Mouse (Mus musculus): ENCODE measurements around the gene Fras1. TPM values are rescaled to one million over a fixed set of nuclear protein-coding genes. Genes with fewer than 3 reads are reported as not detected.

Gene Fras1
- polyA plus RNA-seq, 1 experiment from 2014 or later, result 3.2 TPM

GRCm38 (mm10) chr5:96447460-96447859 is 73.7 kb downstream of the Fras1 start:
- H3K4me2 ChIP-seq (replicated peaks; ENCODE audit: low read depth), result no peak overlapping the region
- no peak overlapping the region for H3K27ac ChIP-seq (ENCODE audit: low read depth, low read length)
- no peaks in the 10 kb centered on the region; the same call in 1 of the 2 replicates for H3K4me1 ChIP-seq (replicated peaks; ENCODE audit: control insufficient read depth, insufficient read depth, low read length)
- no peaks in the 10 kb centered on the region for H3K9me3 ChIP-seq (ENCODE audit: control insufficient read depth)
- no peaks in the 10 kb centered on the region for H3K36me3 ChIP-seq (ENCODE audit: control insufficient read depth, insufficient read depth)
- ATAC-seq, result no peak
- no peaks in the 10 kb centered on the region for H3K27me3 ChIP-seq (replicated peaks; ENCODE audit: control insufficient read depth, insufficient read depth, low read length)
- TF ChIP-seq CTCF (IDR thresholded peaks at IDR 0.05; ENCODE audit: low read depth), result no peak
- WGBS, result 76% methylated on average over 7 of the region's 7 CpGs
- H3K9ac ChIP-seq (ENCODE audit: low read depth, low read length), result no peak overlapping the region
- no peak overlapping the region for H3K4me3 ChIP-seq (ENCODE audit: low read depth, low read length)

GRCm38 (mm10) chr5:96452027-96452426 is 78.3 kb downstream of the Fras1 start:
- H3K27ac ChIP-seq (ENCODE audit: low read depth, low read length), result no peak overlapping the region
- 14% methylated on average over 1 of the region's 1 CpGs for WGBS

GRCm38 (mm10) chr5:96453386-96453785 is 79.6 kb downstream of the Fras1 start:
- H3K4me2 ChIP-seq (replicated peaks; ENCODE audit: low read depth), result no peak overlapping the region
- no peak for ATAC-seq
- no peak overlapping the region for H3K4me3 ChIP-seq (ENCODE audit: low read depth, low read length)
- H3K36me3 ChIP-seq (ENCODE audit: control insufficient read depth, insufficient read depth), result no peaks in the 10 kb centered on the region
- WGBS, result 53% methylated on average over 5 of the region's 5 CpGs
- no peaks in the 10 kb centered on the region for H3K4me1 ChIP-seq (replicated peaks; ENCODE audit: control insufficient read depth, insufficient read depth, low read length)
- no peak overlapping the region for H3K27ac ChIP-seq (ENCODE audit: low read depth, low read length)
- TF ChIP-seq CTCF (IDR thresholded peaks at IDR 0.05; ENCODE audit: low read depth), result no peak
- H3K27me3 ChIP-seq (replicated peaks; ENCODE audit: control insufficient read depth, insufficient read depth, low read length), result no peaks in the 10 kb centered on the region
- H3K9me3 ChIP-seq (ENCODE audit: control insufficient read depth), result no peaks in the 10 kb centered on the region
- no peak overlapping the region for H3K9ac ChIP-seq (ENCODE audit: low read depth, low read length)

More at GRCm38 (mm10) chr5:96452027-96452426, 78.3 kb downstream of the Fras1 start:
- no peak for ATAC-seq
- no peak for TF ChIP-seq CTCF (IDR thresholded peaks at IDR 0.05; ENCODE audit: low read depth)
- no peak overlapping the region for H3K4me2 ChIP-seq (replicated peaks; ENCODE audit: low read depth)
- no peaks in the 10 kb centered on the region for H3K4me1 ChIP-seq (replicated peaks; ENCODE audit: control insufficient read depth, insufficient read depth, low read length)
- no peaks in the 10 kb centered on the region for H3K9me3 ChIP-seq (ENCODE audit: control insufficient read depth)
- H3K27me3 ChIP-seq (replicated peaks; ENCODE audit: control insufficient read depth, insufficient read depth, low read length), result no peaks in the 10 kb centered on the region
- no peak overlapping the region for H3K4me3 ChIP-seq (ENCODE audit: low read depth, low read length)
- H3K9ac ChIP-seq (ENCODE audit: low read depth, low read length), result no peak overlapping the region
- no peaks in the 10 kb centered on the region for H3K36me3 ChIP-seq (ENCODE audit: control insufficient read depth, insufficient read depth)

GRCm38 (mm10) chr5:96454422-96454821 is 80.7 kb downstream of the Fras1 start:
- Histone ChIP-seq H3K4me1 (replicated peaks; ENCODE audit: control insufficient read depth, insufficient read depth, low read length) (no peaks in the 10 kb centered on the region), H3K27ac (ENCODE audit: low read depth, low read length) (no peak overlapping the region), H3K4me3 (ENCODE audit: low read depth, low read length) (no peak overlapping the region), H3K27me3 (replicated peaks; ENCODE audit: control insufficient read depth, insufficient read depth, low read length) (no peaks in the 10 kb centered on the region), H3K9me3 (ENCODE audit: control insufficient read depth) (no peaks in the 10 kb centered on the region), H3K4me2 (replicated peaks; ENCODE audit: low read depth) (no peak overlapping the region), H3K36me3 (ENCODE audit: control insufficient read depth, insufficient read depth) (no peaks in the 10 kb centered on the region), H3K9ac (ENCODE audit: low read depth, low read length) (no peak overlapping the region)
- WGBS, result 75% methylated on average over 3 of the region's 3 CpGs
- TF ChIP-seq CTCF (IDR thresholded peaks at IDR 0.05; ENCODE audit: low read depth), result no peak
- ATAC-seq, result no peak

- ATAC-seq, result no peak
- WGBS, result 65% methylated on average over 2 of the region's 2 CpGs
- no peak overlapping the region for H3K9ac ChIP-seq (ENCODE audit: low read depth, low read length)
- H3K36me3 ChIP-seq (ENCODE audit: control insufficient read depth, insufficient read depth), result no peaks in the 10 kb centered on the region
- no peaks in the 10 kb centered on the region for H3K9me3 ChIP-seq (ENCODE audit: control insufficient read depth)
- H3K4me1 ChIP-seq (replicated peaks; ENCODE audit: control insufficient read depth, insufficient read depth, low read length), result no peaks in the 10 kb centered on the region
- no peak overlapping the region for H3K27ac ChIP-seq (ENCODE audit: low read depth, low read length)
- TF ChIP-seq CTCF (IDR thresholded peaks at IDR 0.05; ENCODE audit: low read depth), result no peak
- no peak overlapping the region for H3K4me3 ChIP-seq (ENCODE audit: low read depth, low read length)
- H3K27me3 ChIP-seq (replicated peaks; ENCODE audit: control insufficient read depth, insufficient read depth, low read length), result no peaks in the 10 kb centered on the region
- H3K4me2 ChIP-seq (replicated peaks; ENCODE audit: low read depth), result no peak overlapping the region
Measured at GRCm38 (mm10) chr5:96455241-96455640, 81.5 kb downstream of the Fras1 start.

GRCm38 (mm10) chr5:96457436-96457958 is 83.7 kb downstream of the Fras1 start:
- no peak overlapping the region for H3K27ac ChIP-seq (ENCODE audit: low read depth, low read length)
- WGBS, result 42% methylated on average over 4 of the region's 4 CpGs
- no peak overlapping the region for H3K4me3 ChIP-seq (ENCODE audit: low read depth, low read length)
- no peak for ATAC-seq
- H3K9ac ChIP-seq (ENCODE audit: low read depth, low read length), result no peak overlapping the region
- no peak overlapping the region for H3K4me2 ChIP-seq (replicated peaks; ENCODE audit: low read depth)
- H3K27me3 ChIP-seq (replicated peaks; ENCODE audit: control insufficient read depth, insufficient read depth, low read length), result no peaks in the 10 kb centered on the region
- TF ChIP-seq CTCF (IDR thresholded peaks at IDR 0.05; ENCODE audit: low read depth), result no peak
- no peaks in the 10 kb centered on the region for H3K4me1 ChIP-seq (replicated peaks; ENCODE audit: control insufficient read depth, insufficient read depth, low read length)
- no peaks in the 10 kb centered on the region for H3K36me3 ChIP-seq (ENCODE audit: control insufficient read depth, insufficient read depth)
- H3K9me3 ChIP-seq (ENCODE audit: control insufficient read depth), result no peaks in the 10 kb centered on the region

- Histone ChIP-seq H3K27me3 (replicated peaks; ENCODE audit: control insufficient read depth, insufficient read depth, low read length) (no peaks in the 10 kb centered on the region), H3K9me3 (ENCODE audit: control insufficient read depth) (no peaks in the 10 kb centered on the region), H3K4me2 (replicated peaks; ENCODE audit: low read depth) (no peak overlapping the region), H3K4me3 (ENCODE audit: low read depth, low read length) (no peak overlapping the region), H3K36me3 (ENCODE audit: control insufficient read depth, insufficient read depth) (no peaks in the 10 kb centered on the region), H3K9ac (ENCODE audit: low read depth, low read length) (no peak overlapping the region), H3K27ac (ENCODE audit: low read depth, low read length) (no peak overlapping the region), H3K4me1 (replicated peaks; ENCODE audit: control insufficient read depth, insufficient read depth, low read length) (no peaks in the 10 kb centered on the region)
- 39% methylated on average over 4 of the region's 4 CpGs for WGBS
- TF ChIP-seq CTCF (IDR thresholded peaks at IDR 0.05; ENCODE audit: low read depth), result no peak
- ATAC-seq, result no peak
Measured at GRCm38 (mm10) chr5:96459605-96460004, 85.8 kb downstream of the Fras1 start.

Measured in intestine, postnatal 0 days (tissue).